Mouse (Mus musculus) embryonic facial prominence, embryonic 15.5 days (tissue): ENCODE measurements at regions not wholly inside any gene's neighbourhood (a gene's known extent, or its start where the extent isn't known, plus 50 kb on each side); places are given as distances from the start of the nearest gene placed in this dataset.

Experiments
- ATAC-seq: fragments of 200-750 bp; cut with Nextera tagmentation; 2 replicates; pipeline ENCODE4 v1.8.0; 2017; ENCODE audit warnings: low read depth, moderate TSS enrichment; ENCODE audit not compliant: insufficient number of reproducible peaks, low FRiP score, low TSS enrichment
- H3K27ac ChIP-seq: fragments of 300-500 bp; sonication (generic); replicated peaks from 2 replicates; pipeline ENCODE4 v1.5.1; 2015; ENCODE audit warnings: mild to moderate bottlenecking, inconsistent platforms
- H3K27me3 ChIP-seq: fragments of 300-500 bp; sonication (generic); 2 replicates; pipeline ENCODE4 v1.6.1; 2015; ENCODE audit warnings: inconsistent platforms
- H3K36me3 ChIP-seq: fragments of 300-500 bp; sonication (generic); 2 replicates; pipeline ENCODE4 v1.6.1; 2015; ENCODE audit warnings: mild to moderate bottlenecking, inconsistent platforms
- H3K4me1 ChIP-seq: fragments of 300-500 bp; sonication (generic); 2 replicates; pipeline ENCODE4 v1.6.1; 2015; ENCODE audit warnings: inconsistent platforms
- H3K4me2 ChIP-seq: fragments of 300-500 bp; sonication (generic); replicated peaks from 2 replicates; pipeline ENCODE4 v1.6.1; 2015; ENCODE audit warnings: mild to moderate bottlenecking, inconsistent platforms
- H3K4me3 ChIP-seq: fragments of 300-500 bp; sonication (generic); replicated peaks from 2 replicates; pipeline ENCODE4 v1.5.1; 2015; ENCODE audit warnings: mild to moderate bottlenecking, inconsistent platforms
- H3K9ac ChIP-seq: fragments of 300-500 bp; sonication (generic); 2 replicates; pipeline ENCODE4 v1.6.1; 2015; ENCODE audit warnings: inconsistent platforms
- H3K9me3 ChIP-seq: fragments of 300-500 bp; sonication (generic); replicated peaks from 2 replicates; pipeline ENCODE4 v1.6.1; 2016; ENCODE audit warnings: inconsistent platforms
- WGBS: fragments of 180-500 bp; shearing (Covaris S2); methylation state at CpG from one replicate; pipeline ENCODE4 v1.1.7; 2015; 5-methylcytosine and 5-hydroxymethylcytosine counted together

- no peak overlapping the region for H3K4me2 ChIP-seq
- ATAC-seq = no peak
- no peak overlapping the region for H3K27ac ChIP-seq
- H3K4me1 ChIP-seq = no peaks in the 10 kb centered on the region
- no peaks in the 10 kb centered on the region for H3K36me3 ChIP-seq
- H3K9me3 ChIP-seq = no peaks in the 10 kb centered on the region
- no peaks in the 10 kb centered on the region for H3K27me3 ChIP-seq
- H3K9ac ChIP-seq = no peak overlapping the region
- no peak overlapping the region for H3K4me3 ChIP-seq
- 56% methylated on average over 1 of the region's 1 CpGs for WGBS
Observed at GRCm38 (mm10) chr6:107629376-107629775, 99.8 kb downstream of the Lrrn1 start.

- no peak overlapping the region for H3K27ac ChIP-seq
Observed at GRCm38 (mm10) chr6:107645751-107646150, 116.2 kb downstream of the Lrrn1 start.

GRCm38 (mm10) chr6:107653840-107654523, 124.4 kb downstream of the Lrrn1 start:
- no peak for ATAC-seq
- Histone ChIP-seq H3K9ac (no peak overlapping the region), H3K4me3 (no peak overlapping the region), H3K36me3 (no peaks in the 10 kb centered on the region), H3K9me3 (no peaks in the 10 kb centered on the region), H3K4me1 (no peaks in the 10 kb centered on the region), H3K27ac (no peak overlapping the region), H3K4me2 (no peak overlapping the region), H3K27me3 (no peaks in the 10 kb centered on the region)

More at GRCm38 (mm10) chr6:107645751-107646150, 116.2 kb downstream of the Lrrn1 start:
- 64% methylated on average over 2 of the region's 2 CpGs for WGBS
- no peak overlapping the region for H3K4me3 ChIP-seq
- no peaks in the 10 kb centered on the region for H3K36me3 ChIP-seq
- H3K4me1 ChIP-seq = no peaks in the 10 kb centered on the region
- no peak for ATAC-seq
- no peaks in the 10 kb centered on the region for H3K27me3 ChIP-seq
- H3K9ac ChIP-seq = no peak overlapping the region
- no peaks in the 10 kb centered on the region for H3K9me3 ChIP-seq
- no peak overlapping the region for H3K4me2 ChIP-seq

GRCm38 (mm10) chr6:107657805-107658204, 128.2 kb downstream of the Lrrn1 start:
- Histone ChIP-seq H3K4me1 (no peaks in the 10 kb centered on the region), H3K9ac (no peak overlapping the region), H3K27ac (no peak overlapping the region), H3K27me3 (no peaks in the 10 kb centered on the region), H3K4me3 (no peak overlapping the region), H3K36me3 (no peaks in the 10 kb centered on the region), H3K4me2 (no peak overlapping the region), H3K9me3 (no peaks in the 10 kb centered on the region)
- WGBS = 86% methylated on average over 2 of the region's 2 CpGs
- no peak for ATAC-seq

GRCm38 (mm10) chr6:107661009-107661764, 131.6 kb downstream of the Lrrn1 start:
- H3K4me2 ChIP-seq = no peak overlapping the region
- WGBS = 59% methylated on average over 5 of the region's 5 CpGs

GRCm38 (mm10) chr6:107699298-107699697, 169.7 kb downstream of the Lrrn1 start:
- Histone ChIP-seq H3K4me2 (no peak overlapping the region), H3K27me3 (no peaks in the 10 kb centered on the region), H3K9ac (no peak overlapping the region), H3K36me3 (no peaks in the 10 kb centered on the region), H3K4me1 (no peaks in the 10 kb centered on the region), H3K4me3 (no peak overlapping the region), H3K9me3 (no peaks in the 10 kb centered on the region), H3K27ac (no peak overlapping the region)
- 85% methylated on average over 4 of the region's 4 CpGs for WGBS
- ATAC-seq = no peak

More at GRCm38 (mm10) chr6:107661009-107661764, 131.6 kb downstream of the Lrrn1 start:
- Histone ChIP-seq H3K27ac (no peak overlapping the region), H3K4me3 (no peak overlapping the region), H3K9ac (no peak overlapping the region), H3K4me1 (no peaks in the 10 kb centered on the region), H3K36me3 (no peaks in the 10 kb centered on the region), H3K9me3 (no peaks in the 10 kb centered on the region), H3K27me3 (no peaks in the 10 kb centered on the region)
- ATAC-seq = no peak

GRCm38 (mm10) chr6:107708185-107708584, 178.6 kb downstream of the Lrrn1 start:
- no peaks in the 10 kb centered on the region for H3K36me3 ChIP-seq
- no peak overlapping the region for H3K4me3 ChIP-seq
- peak; percentile 70; the same call in 1 of the 2 replicates for ATAC-seq
- H3K4me2 ChIP-seq = no peak overlapping the region
- H3K27ac ChIP-seq = no peak overlapping the region
- no peaks in the 10 kb centered on the region for H3K27me3 ChIP-seq
- H3K4me1 ChIP-seq = no peaks in the 10 kb centered on the region
- WGBS = 41% methylated on average over 2 of the region's 2 CpGs
- H3K9me3 ChIP-seq = no peaks in the 10 kb centered on the region
- H3K9ac ChIP-seq = no peak overlapping the region

- no peak for ATAC-seq
- no peaks in the 10 kb centered on the region for H3K27me3 ChIP-seq
- H3K9ac ChIP-seq = no peak overlapping the region
- no peaks in the 10 kb centered on the region for H3K36me3 ChIP-seq
- H3K27ac ChIP-seq = no peak overlapping the region
- 78% methylated on average over 1 of the region's 1 CpGs for WGBS
- H3K9me3 ChIP-seq = no peaks in the 10 kb centered on the region
- H3K4me1 ChIP-seq = no peaks in the 10 kb centered on the region
- H3K4me2 ChIP-seq = no peak overlapping the region
- H3K4me3 ChIP-seq = no peak overlapping the region
Observed at GRCm38 (mm10) chr6:107708608-107709007, 179.0 kb downstream of the Lrrn1 start.

GRCm38 (mm10) chr6:107710360-107710759, 180.8 kb downstream of the Lrrn1 start:
- WGBS = 73% methylated on average over 5 of the region's 5 CpGs

GRCm38 (mm10) chr6:107711181-107712087, 181.9 kb downstream of the Lrrn1 start:
- Histone ChIP-seq H3K9ac (no peak overlapping the region), H3K4me3 (0 out of 2 replicates have a peak overlapping the region, but pooled peaks have one; percentile 4)
- no peak for ATAC-seq

More at GRCm38 (mm10) chr6:107710360-107710759, 180.8 kb downstream of the Lrrn1 start:
- H3K36me3 ChIP-seq = no peaks in the 10 kb centered on the region
- H3K27me3 ChIP-seq = no peaks in the 10 kb centered on the region
- no peaks in the 10 kb centered on the region for H3K4me1 ChIP-seq
- H3K4me2 ChIP-seq = no peak overlapping the region
- no peaks in the 10 kb centered on the region for H3K9me3 ChIP-seq
- no peak overlapping the region for H3K9ac ChIP-seq
- no peak overlapping the region for H3K27ac ChIP-seq
- H3K4me3 ChIP-seq = no peak overlapping the region
- no peak for ATAC-seq

GRCm38 (mm10) chr6:107713051-107713450, 183.5 kb downstream of the Lrrn1 start:
- Histone ChIP-seq H3K4me3 (no peak overlapping the region), H3K9ac (no peak overlapping the region), H3K9me3 (no peaks in the 10 kb centered on the region), H3K27me3 (no peaks in the 10 kb centered on the region), H3K36me3 (no peaks in the 10 kb centered on the region), H3K4me1 (no peaks in the 10 kb centered on the region), H3K4me2 (no peak overlapping the region), H3K27ac (no peak overlapping the region)
- ATAC-seq = peak; percentile 34; the same call in 1 of the 2 replicates
- 25% methylated on average over 6 of the region's 6 CpGs for WGBS

More at GRCm38 (mm10) chr6:107711181-107712087, 181.9 kb downstream of the Lrrn1 start:
- H3K9me3 ChIP-seq = no peaks in the 10 kb centered on the region
- WGBS = 18% methylated on average over 22 of the region's 22 CpGs
- H3K4me1 ChIP-seq = no peaks in the 10 kb centered on the region
- no peaks in the 10 kb centered on the region for H3K36me3 ChIP-seq
- H3K27ac ChIP-seq = no peak overlapping the region
- no peaks in the 10 kb centered on the region for H3K27me3 ChIP-seq
- peak overlapping the region; percentile 28 for H3K4me2 ChIP-seq
